Mouse (Mus musculus) cerebellum, postnatal 36 days (tissue): ENCODE results near the gene Kif14.
"Not testable (repeated sequence)": the region's sequence is repeated elsewhere in the genome, so short reads cannot be mapped to it uniquely, and the experiment has no call there.

Experiments used
- DNase-seq, 2 experiments: peaks; one replicate each; pipeline ENCODE4 v3.0.0; 2021 to 2022; ENCODE audit warnings: mixed read lengths in 2 of 2

Kif14 gene

DNA sequence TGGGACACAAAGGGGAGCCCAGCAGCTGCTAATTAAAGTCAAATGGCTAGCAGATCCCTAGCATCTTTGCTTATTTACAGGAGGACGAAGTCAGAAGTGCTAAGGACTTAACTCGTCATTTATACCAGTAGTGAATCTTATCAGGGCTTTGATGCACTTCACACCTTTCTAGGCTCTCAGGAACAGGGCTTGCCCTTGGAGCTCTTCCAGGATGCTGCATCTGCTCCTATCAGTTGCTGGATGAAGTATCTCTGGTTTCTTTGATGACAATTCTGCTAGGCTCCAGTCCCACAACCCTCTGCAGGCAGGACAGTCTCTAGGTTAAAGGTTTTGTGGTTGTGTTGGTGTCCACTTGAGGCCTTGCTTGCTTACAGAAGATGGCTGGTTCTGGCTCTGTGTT, 26.1 kb downstream of the Kif14 start:
- no peak for DNase-seq

DNA sequence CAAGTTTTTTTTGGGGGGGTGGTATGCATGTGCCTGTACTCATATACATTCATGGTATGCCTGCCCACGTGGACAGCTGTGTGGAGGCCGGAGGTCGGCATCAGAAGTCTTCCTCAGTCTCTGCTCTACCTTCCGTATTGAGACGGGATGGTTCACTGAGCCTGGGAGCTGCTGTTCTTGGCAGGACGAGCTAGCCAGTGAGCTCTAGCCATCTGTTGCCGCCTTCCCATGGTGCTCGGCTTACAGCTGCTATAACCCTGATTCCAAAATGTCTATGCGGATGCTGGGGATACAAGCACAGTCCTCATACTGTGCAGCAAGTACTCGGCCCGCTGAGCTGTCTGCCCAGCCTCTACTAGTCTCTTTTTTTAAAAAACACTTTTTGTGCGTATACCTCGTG, 33.2 kb downstream of the Kif14 start:
- no peak for DNase-seq

DNA sequence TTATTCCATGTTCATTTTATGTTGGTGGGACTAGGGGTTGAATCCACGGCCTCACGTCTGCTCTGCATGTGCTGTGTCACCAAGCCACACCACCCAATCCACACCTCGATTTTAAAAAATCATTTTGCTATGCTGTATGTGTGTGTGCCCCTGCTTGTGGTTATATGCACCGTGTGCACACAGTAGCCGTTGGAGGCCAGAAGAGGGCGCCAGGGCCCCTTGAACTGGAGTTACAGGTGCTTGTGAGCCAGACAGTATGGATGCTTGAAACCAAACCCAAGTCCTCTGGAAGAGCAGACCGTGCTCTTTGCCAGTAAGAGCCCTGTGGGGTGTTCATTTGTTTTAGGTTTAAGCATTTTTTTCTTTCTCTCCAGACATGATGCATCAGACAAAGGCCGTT, 36.8 kb downstream of the Kif14 start:
- DNase-seq = no peak

DNA sequence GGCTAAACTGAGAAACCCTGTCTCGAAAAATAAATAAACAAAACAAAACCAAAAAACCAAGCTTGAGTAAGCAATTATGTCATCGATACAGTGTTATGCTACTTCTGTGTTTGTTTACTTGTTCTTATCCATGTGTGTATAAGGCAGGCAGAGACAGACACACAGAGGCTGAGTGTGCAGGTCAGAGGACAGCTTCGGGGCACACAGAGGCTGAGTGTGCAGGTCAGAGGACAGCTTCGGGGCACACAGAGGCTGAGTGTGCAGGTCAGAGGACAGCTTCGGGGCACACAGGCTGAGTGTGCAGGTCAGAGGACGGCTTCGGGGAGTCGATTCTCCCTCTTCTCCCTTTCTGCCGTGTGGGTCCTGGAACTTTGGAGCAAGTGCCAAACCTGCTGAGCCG, 40.1 kb downstream of the Kif14 start:
- DNase-seq = not testable (repeated sequence)

DNA sequence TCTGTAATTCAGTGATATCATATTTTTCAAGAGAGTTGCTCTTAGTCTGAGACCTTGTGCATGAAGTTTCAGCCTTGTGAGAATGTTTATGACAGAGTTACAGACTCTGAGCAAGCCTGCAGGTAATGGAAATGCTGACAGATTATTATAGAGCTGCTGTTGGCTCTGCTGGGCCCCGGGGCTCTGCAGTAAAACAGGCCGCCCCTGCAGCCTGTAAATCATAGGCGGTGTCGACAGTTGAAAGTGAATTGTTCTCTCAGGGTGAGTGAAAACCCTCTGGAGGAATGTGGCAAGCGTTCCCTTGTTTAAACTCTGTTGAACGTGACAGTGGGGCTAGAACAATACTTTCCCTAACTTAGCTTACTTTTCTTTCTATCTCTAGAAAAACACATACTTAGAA, 46.2 kb downstream of the Kif14 start:
- DNase-seq = no peak

DNA sequence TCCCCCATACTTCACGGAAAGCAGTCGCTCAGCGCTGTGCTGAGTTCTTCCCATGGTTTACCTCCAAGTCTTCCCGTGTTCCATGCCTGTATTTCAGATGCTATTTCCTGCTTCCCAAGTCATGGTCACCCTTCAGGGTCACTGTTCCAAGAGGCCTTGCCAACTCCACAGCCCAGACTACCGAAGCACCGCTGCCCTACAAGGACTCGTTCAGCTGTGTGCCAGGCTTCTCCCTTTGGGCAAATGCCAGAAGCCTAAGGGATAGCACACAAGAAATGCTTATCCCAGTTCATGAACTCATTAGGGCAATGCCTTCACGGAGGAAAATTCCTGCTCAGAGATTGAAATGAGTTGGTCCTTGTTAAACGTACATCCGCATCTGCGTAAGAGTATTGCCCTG, 47.0 kb downstream of the Kif14 start:
- DNase-seq = no peak

DNA sequence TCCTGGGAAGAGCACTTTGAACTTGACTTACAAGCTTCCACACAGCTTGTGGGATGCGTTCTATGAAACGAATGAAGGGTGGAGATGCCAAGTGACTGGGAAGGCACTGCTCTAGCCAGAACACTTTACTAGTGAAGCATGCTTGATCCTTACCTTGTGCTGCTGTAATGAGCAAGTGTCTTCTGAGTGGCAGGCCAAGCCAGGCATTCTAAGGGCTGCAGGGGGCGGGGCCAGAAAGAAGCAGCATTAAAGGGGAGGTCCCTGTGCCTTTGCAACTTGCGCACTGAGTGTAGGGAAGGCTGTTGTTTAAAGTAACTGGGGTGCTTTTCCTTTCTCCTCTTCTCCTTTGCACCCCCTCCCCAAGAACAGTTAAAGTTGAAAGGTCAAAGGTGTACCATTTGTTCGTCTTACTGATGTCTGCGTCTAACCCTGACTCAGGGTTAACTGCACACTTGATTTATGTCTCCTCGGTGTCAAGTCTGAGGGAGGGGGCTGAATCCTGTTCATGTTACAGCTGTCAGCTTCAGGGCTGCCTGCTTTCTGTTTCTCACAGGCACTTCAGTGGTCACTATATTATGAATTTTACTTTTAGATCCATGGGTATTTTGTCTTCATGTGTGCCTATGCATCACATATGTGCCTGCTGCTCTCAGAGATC, 52.7 kb downstream of the Kif14 start:
- DNase-seq = no peak

DNA sequence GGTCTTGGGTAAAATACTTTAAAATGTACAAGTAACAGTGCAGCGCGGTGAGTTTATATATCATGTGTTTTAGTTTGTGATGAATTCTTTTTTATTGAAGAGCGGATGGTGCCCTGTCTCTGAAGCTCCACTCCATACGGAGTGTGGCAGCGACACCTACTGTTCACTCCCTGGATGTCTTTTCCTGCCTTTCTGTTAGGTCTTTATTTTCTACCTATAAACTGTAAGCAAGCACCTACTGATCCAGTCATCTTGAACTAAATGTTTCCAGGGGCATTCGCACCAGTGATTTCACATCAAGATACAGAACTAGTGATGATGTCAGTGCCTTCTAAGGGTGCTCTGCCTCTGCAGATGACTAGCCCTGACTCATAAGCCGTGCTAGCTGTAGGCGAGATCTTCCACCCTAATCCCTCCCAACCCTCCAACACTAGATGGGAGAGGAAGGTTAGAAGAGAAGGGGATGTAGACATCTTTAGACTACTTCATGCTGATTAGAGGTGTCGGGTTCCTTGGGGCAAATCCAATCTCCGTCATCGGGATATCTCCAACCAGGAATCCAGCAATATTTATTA, 55.3 kb downstream of the Kif14 start:
- DNase-seq = peak; percentile 28 to 34

DNA sequence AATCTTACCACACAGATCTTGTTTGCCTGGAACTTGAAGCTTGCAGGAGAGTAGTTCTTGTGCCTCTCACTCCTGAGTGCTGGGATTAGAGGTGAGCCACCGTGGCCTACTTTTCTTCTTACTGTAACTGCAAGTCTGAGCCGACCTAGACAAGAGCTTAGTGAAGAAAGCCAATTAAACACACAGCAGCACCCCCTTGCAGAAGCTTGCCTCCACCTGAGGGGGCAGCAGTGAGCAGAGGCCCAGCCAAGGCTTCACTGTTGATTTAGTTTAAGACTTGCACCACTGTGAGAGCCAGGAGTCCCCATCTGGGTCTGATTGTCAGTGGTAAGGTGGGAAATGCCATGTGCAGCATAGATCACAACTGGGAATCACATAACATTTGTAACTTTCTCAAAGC, 58.8 kb downstream of the Kif14 start:
- DNase-seq = peak; percentile 36 to 48

DNA sequence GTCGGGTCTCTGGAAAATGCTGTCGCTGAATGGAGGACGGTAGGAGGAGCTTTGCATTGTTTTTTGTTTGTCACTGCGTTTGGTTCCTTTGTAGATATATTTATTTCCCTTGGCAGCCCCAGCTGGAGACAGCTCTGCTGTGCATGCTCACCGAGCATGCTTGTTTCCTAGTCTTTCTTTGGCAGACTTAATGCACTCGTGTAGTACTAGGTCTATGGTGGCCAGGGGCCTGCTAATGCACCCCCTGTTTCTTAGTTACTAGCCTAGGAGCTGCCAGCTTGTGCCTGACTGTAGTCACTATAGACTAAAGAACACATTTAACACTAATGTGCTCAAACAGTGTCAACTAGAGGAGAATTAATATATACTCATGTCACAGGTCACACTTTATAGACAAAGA, 59.7 kb downstream of the Kif14 start:
- DNase-seq = no peak

DNA sequence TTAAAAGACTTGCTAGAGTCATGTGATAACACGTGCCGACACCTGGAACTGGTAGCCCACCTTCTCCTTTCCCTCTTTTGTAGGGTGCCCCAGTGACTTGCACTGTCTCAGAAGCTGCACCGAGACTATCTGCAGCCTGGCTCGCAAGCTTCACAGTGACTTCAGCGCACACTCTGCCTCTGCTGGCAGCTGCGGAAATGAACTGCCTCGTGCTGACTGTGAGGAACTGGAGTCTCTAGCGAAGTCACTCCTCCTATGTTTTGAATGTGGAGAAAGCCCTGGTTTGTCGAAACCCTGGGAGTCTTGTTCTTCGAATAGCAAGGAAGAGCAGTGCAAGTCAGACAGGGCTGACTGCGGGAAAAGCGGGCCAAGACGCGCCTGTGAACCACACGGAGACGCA, 61.0 kb downstream of the Kif14 start:
- DNase-seq = no peak

DNA sequence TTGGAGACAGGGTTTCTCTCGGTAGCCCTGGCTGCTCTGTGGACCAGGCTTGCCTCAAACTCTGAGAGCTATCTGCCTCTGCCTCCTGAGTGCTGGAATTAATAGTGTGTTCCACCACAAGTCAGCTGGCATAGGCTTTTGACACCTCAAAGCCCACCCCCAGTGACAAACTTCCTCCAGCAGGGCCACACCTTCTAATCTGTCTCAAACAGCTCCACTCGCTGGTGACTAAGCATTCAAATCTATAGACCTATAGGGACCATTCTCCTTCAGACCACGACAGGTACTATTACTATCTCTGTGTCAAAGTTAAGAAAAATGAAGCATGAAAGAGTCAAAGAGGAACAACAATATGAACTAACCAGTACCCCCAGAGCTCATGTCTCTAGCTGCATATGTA, 66.4 kb downstream of the Kif14 start:
- DNase-seq = no peak

DNA sequence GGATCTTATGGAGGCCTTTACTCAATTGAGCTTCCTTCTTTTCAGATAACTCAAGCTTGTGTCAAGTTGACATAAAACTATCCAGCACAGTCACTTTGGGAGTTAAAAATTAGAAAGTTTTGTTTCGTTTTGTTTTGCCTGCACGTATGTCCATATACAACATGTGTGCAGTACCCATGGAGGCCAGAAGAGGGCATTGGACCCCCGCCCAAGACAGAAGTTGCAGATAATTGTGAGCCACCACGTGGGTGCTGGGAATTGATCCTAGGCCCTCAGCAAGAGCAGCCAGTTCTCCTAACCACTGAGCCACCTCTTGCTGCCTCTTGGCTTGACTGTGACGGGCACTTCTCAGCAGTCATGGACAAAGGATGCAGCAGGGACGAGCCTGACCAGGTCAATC, 70.8 kb downstream of the Kif14 start:
- no peak for DNase-seq

DNA sequence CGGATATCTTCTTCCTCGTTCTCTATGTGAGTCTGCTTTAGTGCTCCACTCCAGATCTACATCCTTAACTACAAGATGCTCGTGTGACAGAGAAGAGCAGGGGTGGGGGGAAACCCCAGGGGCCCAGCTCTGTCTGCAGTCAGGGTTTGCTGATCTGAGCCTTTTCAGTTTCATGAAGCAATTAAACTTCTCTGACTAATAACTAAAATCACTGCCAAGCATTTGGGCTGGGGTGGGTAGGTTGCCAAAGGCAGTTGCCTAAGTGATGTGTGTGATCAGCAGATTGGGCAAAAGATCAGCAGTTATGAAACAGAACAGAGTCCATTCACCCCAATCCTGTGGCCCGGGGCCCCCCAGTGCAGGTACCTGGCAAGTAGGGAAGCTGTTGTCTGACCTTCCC, 72.1 kb downstream of the Kif14 start:
- DNase-seq = no peak

DNA sequence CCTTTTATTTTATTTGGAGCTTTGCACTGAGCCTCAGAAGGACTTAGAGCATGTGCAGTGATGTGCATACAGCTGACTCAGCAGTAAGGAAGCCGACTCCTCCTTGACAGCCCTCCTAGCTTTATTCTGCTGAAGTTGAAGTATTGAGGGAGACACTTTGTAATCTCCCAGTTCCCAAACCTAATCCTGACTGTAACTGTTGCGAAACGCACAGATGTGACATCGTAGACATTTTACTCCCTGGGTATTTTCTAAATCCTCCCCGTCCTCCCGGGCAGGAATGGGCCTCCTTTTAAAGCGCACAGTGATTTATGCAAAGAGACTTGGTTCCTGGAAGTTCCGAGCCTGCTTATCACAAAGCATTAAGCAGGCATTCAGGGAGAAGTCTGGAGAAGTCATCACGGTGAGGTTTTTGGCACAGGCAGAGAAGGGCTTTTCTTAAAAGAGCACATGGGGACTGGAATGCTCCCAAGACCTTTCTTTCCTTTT, 74.3 kb downstream of the Kif14 start:
- DNase-seq = no peak

DNA sequence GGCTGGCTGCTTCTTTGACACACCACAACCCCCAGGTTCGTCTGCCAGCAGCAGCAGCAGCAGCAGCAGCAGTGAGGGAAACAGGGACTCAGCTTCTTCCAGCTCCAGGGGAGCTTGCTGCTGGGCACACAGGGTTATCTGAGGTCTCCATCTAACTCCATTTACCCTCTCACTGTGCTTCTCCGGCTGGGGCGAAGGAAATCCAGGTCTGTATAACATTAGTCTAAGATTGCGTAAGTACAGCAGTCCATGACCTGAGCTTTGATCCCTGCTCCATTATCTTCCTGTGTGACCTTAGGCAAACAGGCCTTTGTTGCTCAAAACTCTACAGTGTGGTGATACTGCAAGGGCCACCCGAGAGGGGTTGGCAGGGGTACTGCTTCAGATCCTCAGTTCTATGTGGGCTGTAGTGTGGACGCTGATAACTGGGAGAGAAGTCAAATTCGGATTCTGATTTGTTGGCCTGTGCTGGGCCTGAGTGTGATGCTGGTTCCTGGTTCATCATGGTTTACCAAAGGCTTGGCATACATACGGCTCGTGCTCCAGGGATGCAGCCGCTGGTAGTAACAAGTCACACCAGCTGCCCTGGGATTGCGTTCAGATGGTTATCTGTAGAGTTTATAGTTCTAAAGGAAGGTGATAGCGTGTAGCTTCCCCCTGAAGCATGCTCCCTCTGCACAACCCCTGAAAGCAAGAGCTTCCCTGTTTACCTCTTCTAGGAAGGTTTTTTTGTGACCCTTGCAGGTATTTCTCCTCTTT, 75.7 kb downstream of the Kif14 start:
- no peak for DNase-seq

DNA sequence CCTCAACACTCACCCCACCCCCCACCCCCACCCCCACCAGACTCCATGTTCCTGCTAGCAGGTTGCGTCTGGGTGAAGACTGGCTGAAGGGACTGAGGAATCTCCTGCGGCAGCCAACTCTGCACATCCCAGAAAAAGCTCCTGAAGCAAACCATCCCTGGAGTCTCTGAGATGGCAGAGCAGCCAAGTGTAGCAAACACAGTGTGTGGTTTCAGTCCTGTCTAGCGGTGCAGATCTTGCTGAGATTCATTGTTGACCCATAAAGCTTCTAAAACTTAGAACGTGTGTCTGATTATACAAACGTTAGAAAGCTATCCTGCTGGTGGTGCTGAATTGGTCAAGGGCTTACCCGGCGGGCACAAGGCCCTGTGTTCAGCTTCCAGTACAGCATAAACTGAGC, 77.8 kb downstream of the Kif14 start:
- DNase-seq = no peak

DNA sequence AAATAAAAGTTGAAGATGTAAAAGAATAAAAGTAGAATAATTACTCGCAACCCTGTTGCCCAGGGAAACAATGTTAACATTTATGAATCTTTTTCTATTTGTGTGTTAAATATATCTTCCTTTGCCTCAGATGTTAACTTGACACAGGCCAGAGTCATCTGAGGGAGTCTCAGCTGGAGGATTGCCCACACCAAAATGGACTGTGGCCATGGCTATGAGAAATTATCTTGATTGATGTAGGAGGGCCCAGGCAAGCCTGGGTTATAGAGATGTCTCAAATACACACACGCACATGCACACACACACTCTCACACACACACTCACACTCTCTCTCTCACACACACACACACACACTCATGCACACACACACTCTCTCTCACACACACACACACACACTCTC, 80.9 kb downstream of the Kif14 start:
- no peak for DNase-seq

DNA sequence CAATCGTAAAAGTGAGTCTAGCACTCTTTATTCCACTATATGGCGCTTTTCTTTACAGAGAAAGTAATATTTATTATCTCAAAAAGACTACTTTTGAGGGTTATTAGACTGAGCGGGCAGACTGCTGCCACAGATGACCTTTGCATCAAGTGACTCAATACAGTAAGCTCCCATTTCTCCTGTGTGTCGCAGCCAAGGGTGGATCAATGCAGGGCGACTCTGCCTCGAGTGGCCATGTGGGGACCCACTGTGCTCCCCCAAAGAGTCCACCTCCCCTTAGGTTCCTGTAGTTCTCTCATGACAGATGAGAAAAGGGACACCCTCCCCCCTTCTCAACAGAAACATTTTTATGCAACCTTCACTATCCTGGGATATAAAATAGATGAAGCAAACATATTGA, 84.1 kb downstream of the Kif14 start:
- no peak for DNase-seq

DNA sequence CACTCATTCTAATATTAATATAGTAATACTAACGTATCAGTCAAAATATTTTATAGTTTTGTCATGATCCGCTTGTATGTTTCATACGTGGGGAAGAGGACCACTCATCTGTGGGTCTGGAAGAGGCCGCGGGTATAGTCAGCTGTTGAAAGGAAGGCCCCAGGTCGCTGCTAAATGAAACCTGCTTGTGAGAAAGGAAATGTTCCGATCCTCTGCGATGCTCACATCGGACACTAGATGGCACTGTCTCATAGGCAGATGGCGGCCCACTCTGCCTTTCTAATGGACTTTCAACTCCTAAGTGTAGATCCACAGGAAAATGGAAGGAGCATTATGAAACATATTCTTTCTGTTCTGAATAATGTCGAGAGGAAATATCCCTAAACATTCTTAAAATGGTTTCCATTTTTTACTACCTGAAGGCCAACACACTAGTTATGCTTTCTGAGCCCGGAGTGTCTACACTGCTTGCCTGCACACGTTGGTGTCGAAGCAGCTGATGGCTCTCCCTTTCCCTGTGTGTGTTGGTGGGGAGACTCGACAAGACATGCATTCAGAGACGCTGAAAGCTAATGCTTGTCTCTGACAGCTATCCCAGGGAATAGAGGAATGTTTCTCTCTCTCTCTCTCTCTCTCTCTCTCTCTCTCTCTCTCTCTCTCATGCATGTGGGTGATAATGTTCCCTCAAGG, 84.9 kb downstream of the Kif14 start:
- DNase-seq = peak; percentile 77 to 87

DNA sequence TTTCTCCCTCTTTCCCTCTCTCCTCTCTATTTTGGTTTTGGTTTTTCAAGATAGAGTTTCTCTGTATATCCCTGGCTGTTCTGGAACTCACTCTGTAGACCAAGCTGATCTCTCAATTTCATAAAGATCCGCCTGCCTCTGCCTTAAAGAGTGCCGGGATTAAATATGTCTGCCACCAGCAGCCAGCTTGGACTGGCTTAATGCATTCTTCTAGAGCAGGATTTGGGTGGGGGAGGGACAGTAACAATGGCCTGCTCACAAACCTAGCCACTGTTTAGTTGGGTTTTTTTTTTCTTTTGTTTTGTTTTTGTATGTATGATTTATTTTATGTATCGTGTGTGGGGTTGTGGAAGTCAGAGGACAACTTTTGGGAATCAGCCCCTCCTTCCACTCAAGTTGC, 88.5 kb downstream of the Kif14 start:
- DNase-seq = no peak

DNA sequence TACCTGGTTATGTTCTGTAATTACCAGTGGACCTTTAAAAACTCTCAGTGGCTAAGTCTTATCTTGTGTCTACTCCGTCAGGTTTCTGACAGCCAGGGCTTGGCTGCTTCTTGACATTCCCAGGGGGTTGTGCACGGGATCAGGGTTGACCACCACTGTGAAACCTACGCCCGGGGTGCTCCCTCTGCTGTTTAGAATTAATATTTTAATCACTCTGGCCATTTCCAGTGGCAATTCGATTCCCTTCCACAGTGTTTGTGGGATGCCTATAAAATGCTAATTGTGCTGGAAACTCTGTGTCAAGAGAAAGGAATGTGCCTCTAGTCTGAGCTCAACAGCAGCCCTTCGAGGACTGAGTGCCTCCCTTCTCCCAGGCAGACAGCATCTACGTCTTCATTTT, 89.7 kb downstream of the Kif14 start:
- no peak for DNase-seq

DNA sequence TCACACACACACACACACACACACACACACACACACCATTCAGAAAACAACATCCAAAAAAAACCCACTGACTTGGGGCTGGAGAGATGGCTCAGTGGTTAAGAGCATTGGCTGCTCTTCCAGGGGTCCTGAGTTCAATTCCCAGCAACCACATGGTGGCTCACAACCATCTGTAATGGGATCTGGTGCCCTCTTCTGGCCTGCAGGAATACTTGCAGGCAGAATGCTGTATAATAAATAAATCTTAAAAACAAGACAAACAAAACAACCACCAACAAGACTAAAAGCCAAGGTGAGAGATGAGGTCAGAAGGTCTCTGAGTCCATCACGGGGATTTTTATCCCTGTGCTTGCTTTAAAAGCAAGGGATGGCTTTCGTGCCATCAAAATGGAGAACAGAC, 90.5 kb downstream of the Kif14 start:
- DNase-seq = not testable (repeated sequence)

DNA sequence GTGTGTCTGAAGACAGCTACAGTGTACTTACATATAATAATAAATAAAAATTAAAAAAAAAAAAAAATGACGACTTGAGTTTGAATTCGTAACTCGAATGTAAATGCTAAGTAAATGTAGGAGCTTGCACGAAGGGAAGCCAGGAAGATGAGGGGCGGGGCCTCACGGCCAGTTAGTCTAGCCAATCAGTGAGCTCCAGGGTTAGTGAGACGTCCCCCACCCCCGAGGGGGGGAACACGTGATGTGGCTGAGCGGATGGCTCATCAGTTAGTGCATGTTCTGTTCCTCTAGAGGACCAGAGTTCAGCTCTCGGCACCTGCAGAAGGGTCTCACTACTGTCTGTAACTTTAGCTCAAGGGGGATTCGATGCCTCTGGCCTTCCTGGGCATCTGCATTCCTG, 91.3 kb downstream of the Kif14 start:
- no peak for DNase-seq
